Mouse (Mus musculus): ENCODE results near the gene Dhodh.

GRCm38 (mm10) chr8:109578900-109579301 is 29.6 kb downstream of the Dhodh start, which contains the start of gene Hp:
- no peak for TF ChIP-seq CTCF (IDR thresholded peaks at IDR 0.05; ENCODE audit: low read depth, low read length)
- peak; percentile 92 for TF ChIP-seq POLR2A (IDR thresholded peaks at IDR 0.05; ENCODE audit: extremely low read depth, insufficient read depth, low read length)

Data from liver, adult 2 months (tissue).